Mouse (Mus musculus): Measurements from ENCODE around the gene Mttp. TPM values are rescaled to one million over a fixed set of nuclear protein-coding genes. Genes with fewer than 3 reads are reported as not detected.
A peak's percentile ranks its signal among the peaks of the same experiment; 100 is the strongest.

The Mttp gene
- 9.7 and 10.2 TPM in 2 replicates for polyA plus RNA-seq (2016; fragmentation: Nextera tagmentation; extraction: Ambion mirVana)

GRCm38 (mm10) chr3:138144642-138145171 lies at the start of gene Mttp:
Gene Mttp (minus strand): TSS chr3:138144968.
- Histone ChIP-seq H3K4me3 (peak within 1 kb of the TSS; percentile 56), H3K27me3 (no peaks in the 10 kb centered on the region), H3K9ac (peak within 1 kb of the TSS; percentile 72), H3K36me3 (peaks cover 4% of the 10 kb centered on the region; the same call in 1 of the 2 replicates), H3K9me3 (no peaks in the 10 kb centered on the region), H3K27ac (peak within 1 kb of the TSS; percentile 99), H3K4me1 (no peaks in the 10 kb centered on the region), H3K4me2 (replicated peaks) (peak within 1 kb of the TSS; percentile 57)
- no peak for ATAC-seq (ENCODE audit: insufficient number of reproducible peaks, insufficient read depth, low FRiP score, low TSS enrichment)
- 6% methylated on average over 8 of the region's 8 CpGs for WGBS

GRCm38 (mm10) chr3:138193683-138194302 lies 49.0 kb upstream of the Mttp start, which contains the start of gene 4930579F01Rik:
Gene 4930579F01Rik (minus strand): TSS chr3:138193825.
- ATAC-seq (ENCODE audit: insufficient number of reproducible peaks, insufficient read depth, low FRiP score, low TSS enrichment) = no peak
- H3K4me3 ChIP-seq = no peak within 1 kb of the TSS

GRCm38 (mm10) chr3:138192260-138192659 lies 47.5 kb upstream of the Mttp start:
- Histone ChIP-seq H3K9me3 (no peaks in the 10 kb centered on the region), H3K36me3 (no peaks in the 10 kb centered on the region), H3K27ac (no peak overlapping the region), H3K4me1 (no peaks in the 10 kb centered on the region), H3K4me3 (no peak overlapping the region), H3K27me3 (no peaks in the 10 kb centered on the region), H3K4me2 (replicated peaks) (no peak overlapping the region), H3K9ac (no peak overlapping the region)
- ATAC-seq (ENCODE audit: insufficient number of reproducible peaks, insufficient read depth, low FRiP score, low TSS enrichment) = no peak
- WGBS = 84% methylated on average over 7 of the region's 7 CpGs

More at GRCm38 (mm10) chr3:138193683-138194302, 49.0 kb upstream of the Mttp start, which contains the start of gene 4930579F01Rik:
- Histone ChIP-seq H3K36me3 (no peaks in the 10 kb centered on the region), H3K9ac (no peak within 1 kb of the TSS), H3K9me3 (no peaks in the 10 kb centered on the region), H3K27me3 (no peaks in the 10 kb centered on the region), H3K27ac (no peak within 1 kb of the TSS), H3K4me1 (no peaks in the 10 kb centered on the region), H3K4me2 (replicated peaks) (no peak within 1 kb of the TSS)
- 76% methylated on average over 15 of the region's 15 CpGs for WGBS

GRCm38 (mm10) chr3:138185995-138186930 lies 41.5 kb upstream of the Mttp start:
- no peak overlapping the region for H3K9ac ChIP-seq
- ATAC-seq (ENCODE audit: insufficient number of reproducible peaks, insufficient read depth, low FRiP score, low TSS enrichment) = no peak
- no peak overlapping the region for H3K4me2 ChIP-seq (replicated peaks)
- no peaks in the 10 kb centered on the region for H3K36me3 ChIP-seq
- H3K27ac ChIP-seq = no peak overlapping the region
- no peaks in the 10 kb centered on the region for H3K27me3 ChIP-seq
- no peak overlapping the region for H3K4me3 ChIP-seq
- H3K9me3 ChIP-seq = no peaks in the 10 kb centered on the region
- WGBS = 86% methylated on average over 26 of the region's 26 CpGs
- H3K4me1 ChIP-seq = no peaks in the 10 kb centered on the region

- no peaks in the 10 kb centered on the region for H3K27me3 ChIP-seq
- no peaks in the 10 kb centered on the region for H3K9me3 ChIP-seq
- no peak overlapping the region for H3K4me3 ChIP-seq
- H3K36me3 ChIP-seq = no peaks in the 10 kb centered on the region
- no peak overlapping the region for H3K27ac ChIP-seq
- H3K4me2 ChIP-seq (replicated peaks) = no peak overlapping the region
- H3K9ac ChIP-seq = no peak overlapping the region
- WGBS = 61% methylated on average over 4 of the region's 4 CpGs
- H3K4me1 ChIP-seq = no peaks in the 10 kb centered on the region
- no peak for ATAC-seq (ENCODE audit: insufficient number of reproducible peaks, insufficient read depth, low FRiP score, low TSS enrichment)
These were observed 40.5 kb upstream of the Mttp start for GRCm38 (mm10) chr3:138185290-138185689.

- H3K9me3 ChIP-seq = no peaks in the 10 kb centered on the region
- H3K27ac ChIP-seq = no peak overlapping the region
- no peaks in the 10 kb centered on the region for H3K36me3 ChIP-seq
- WGBS = 94% methylated on average over 7 of the region's 7 CpGs
- H3K4me2 ChIP-seq (replicated peaks) = no peak overlapping the region
- no peaks in the 10 kb centered on the region for H3K4me1 ChIP-seq
- no peak overlapping the region for H3K9ac ChIP-seq
- H3K4me3 ChIP-seq = no peak overlapping the region
- ATAC-seq (ENCODE audit: insufficient number of reproducible peaks, insufficient read depth, low FRiP score, low TSS enrichment) = no peak
- H3K27me3 ChIP-seq = no peaks in the 10 kb centered on the region
These were observed 38.6 kb upstream of the Mttp start for GRCm38 (mm10) chr3:138183371-138183770.

- 87% methylated on average over 2 of the region's 2 CpGs for WGBS
- no peak for ATAC-seq (ENCODE audit: insufficient number of reproducible peaks, insufficient read depth, low FRiP score, low TSS enrichment)
These were observed 37.3 kb upstream of the Mttp start for GRCm38 (mm10) chr3:138182019-138182418.

GRCm38 (mm10) chr3:138175551-138175950 lies 30.8 kb upstream of the Mttp start:
- Histone ChIP-seq H3K4me3 (no peak overlapping the region), H3K4me2 (replicated peaks) (no peak overlapping the region), H3K4me1 (no peaks in the 10 kb centered on the region), H3K9ac (no peak overlapping the region), H3K9me3 (no peaks in the 10 kb centered on the region), H3K36me3 (no peaks in the 10 kb centered on the region), H3K27me3 (no peaks in the 10 kb centered on the region), H3K27ac (no peak overlapping the region)
- no peak for ATAC-seq (ENCODE audit: insufficient number of reproducible peaks, insufficient read depth, low FRiP score, low TSS enrichment)
- 80% methylated on average over 6 of the region's 6 CpGs for WGBS

More at GRCm38 (mm10) chr3:138182019-138182418, 37.3 kb upstream of the Mttp start:
- H3K27ac ChIP-seq = no peak overlapping the region
- H3K4me3 ChIP-seq = no peak overlapping the region
- no peaks in the 10 kb centered on the region for H3K27me3 ChIP-seq
- H3K4me1 ChIP-seq = no peaks in the 10 kb centered on the region
- H3K9ac ChIP-seq = no peak overlapping the region
- H3K4me2 ChIP-seq (replicated peaks) = no peak overlapping the region
- H3K9me3 ChIP-seq = no peaks in the 10 kb centered on the region
- H3K36me3 ChIP-seq = no peaks in the 10 kb centered on the region

- Histone ChIP-seq H3K27me3 (no peaks in the 10 kb centered on the region), H3K27ac (no peak overlapping the region), H3K36me3 (no peaks in the 10 kb centered on the region), H3K4me3 (no peak overlapping the region), H3K4me1 (no peaks in the 10 kb centered on the region), H3K9ac (no peak overlapping the region), H3K4me2 (replicated peaks) (no peak overlapping the region), H3K9me3 (no peaks in the 10 kb centered on the region)
- 71% methylated on average over 10 of the region's 10 CpGs for WGBS
- no peak for ATAC-seq (ENCODE audit: insufficient number of reproducible peaks, insufficient read depth, low FRiP score, low TSS enrichment)
These were observed 28.5 kb upstream of the Mttp start for GRCm38 (mm10) chr3:138173291-138173690.

- H3K27ac ChIP-seq = no peak overlapping the region
- H3K4me2 ChIP-seq (replicated peaks) = no peak overlapping the region
- H3K9me3 ChIP-seq = no peaks in the 10 kb centered on the region
- no peak overlapping the region for H3K9ac ChIP-seq
- H3K4me3 ChIP-seq = no peak overlapping the region
- 53% methylated on average over 4 of the region's 4 CpGs for WGBS
- no peaks in the 10 kb centered on the region for H3K27me3 ChIP-seq
- ATAC-seq (ENCODE audit: insufficient number of reproducible peaks, insufficient read depth, low FRiP score, low TSS enrichment) = no peak
- H3K36me3 ChIP-seq = no peaks in the 10 kb centered on the region
- no peaks in the 10 kb centered on the region for H3K4me1 ChIP-seq
These were observed 17.9 kb upstream of the Mttp start for GRCm38 (mm10) chr3:138162553-138163183.

GRCm38 (mm10) chr3:138161623-138162022 lies 16.9 kb upstream of the Mttp start:
- Histone ChIP-seq H3K4me2 (replicated peaks) (no peak overlapping the region), H3K27ac (no peak overlapping the region), H3K9me3 (no peaks in the 10 kb centered on the region), H3K36me3 (no peaks in the 10 kb centered on the region; the same call in 1 of the 2 replicates), H3K4me1 (no peaks in the 10 kb centered on the region), H3K4me3 (no peak overlapping the region), H3K27me3 (no peaks in the 10 kb centered on the region), H3K9ac (no peak overlapping the region)
- WGBS = 80% methylated on average over 10 of the region's 10 CpGs
- ATAC-seq (ENCODE audit: insufficient number of reproducible peaks, insufficient read depth, low FRiP score, low TSS enrichment) = no peak

All from embryonic facial prominence, embryonic 12.5 days (tissue).